Mouse (Mus musculus) liver, embryonic 13.5 days (tissue): ENCODE results near the gene Lrrc37a. TPM values are rescaled to one million over a fixed set of nuclear protein-coding genes. Genes with fewer than 3 reads are reported as not detected.
A peak's percentile ranks its signal among the peaks of the same experiment; 100 is the strongest.
"Not testable (repeated sequence)": the region's sequence is repeated elsewhere in the genome, so short reads cannot be mapped to it uniquely, and the experiment has no call there.

ENCODE experiments used
- ATAC-seq: fragments of 200-750 bp; cut with Nextera tagmentation; 2 replicates; pipeline ENCODE4 v1.8.0; 2017; ENCODE audit warnings: low read depth, mild to moderate bottlenecking, moderate number of reproducible peaks, moderate library complexity
- DNase-seq: peaks from one replicate; pipeline ENCODE4 v3.0.0; 2022
- H3K27ac ChIP-seq: fragments of 300-500 bp; sonication (generic); 2 replicates; pipeline ENCODE4 v1.5.1; 2015; ENCODE audit warnings: moderate library complexity, mild to moderate bottlenecking, inconsistent platforms
- H3K27me3 ChIP-seq: fragments of 300-500 bp; sonication (generic); 2 replicates; pipeline ENCODE4 v1.6.1; 2015; ENCODE audit warnings: mild to moderate bottlenecking, inconsistent platforms
- H3K36me3 ChIP-seq: fragments of 300-500 bp; sonication (generic); 2 replicates; pipeline ENCODE4 v1.6.1; 2015; ENCODE audit warnings: mild to moderate bottlenecking, inconsistent platforms
- H3K4me1 ChIP-seq: fragments of 300-500 bp; sonication (generic); replicated peaks from 2 replicates; pipeline ENCODE4 v1.6.1; 2015; ENCODE audit warnings: inconsistent platforms
- H3K4me2 ChIP-seq: fragments of 300-500 bp; sonication (generic); 2 replicates; pipeline ENCODE4 v1.6.1; 2015; ENCODE audit warnings: inconsistent platforms, mild to moderate bottlenecking, moderate library complexity
- H3K4me3 ChIP-seq: fragments of 300-500 bp; sonication (generic); replicated peaks from 2 replicates; pipeline ENCODE4 v1.5.1; 2015; ENCODE audit warnings: mild to moderate bottlenecking, inconsistent platforms
- H3K9ac ChIP-seq: fragments of 300-500 bp; sonication (generic); 2 replicates; pipeline ENCODE4 v1.6.1; 2015; ENCODE audit warnings: mild to moderate bottlenecking, inconsistent platforms
- H3K9me3 ChIP-seq: fragments of 300-500 bp; sonication (generic); replicated peaks from 2 replicates; pipeline ENCODE4 v1.6.1; 2016; ENCODE audit warnings: inconsistent platforms
- WGBS: fragments of 180-500 bp; shearing (Covaris S2); methylation state at CpG from one replicate; pipeline ENCODE4 v1.1.7; 2015; ENCODE audit not compliant: insufficient replicate concordance; 5-methylcytosine and 5-hydroxymethylcytosine counted together
- polyA plus RNA-seq: library from polyadenylated mRNA; unstranded; fragments of >200 nt; fragmentation: Nextera tagmentation; extraction: Ambion mirVana; gene quantifications from 2 replicates; pipeline ENCODE4 v1.2.1, GENCODE M21; 2015

Gene Lrrc37a
- polyA plus RNA-seq, result not detected in 2 replicates

DNA sequence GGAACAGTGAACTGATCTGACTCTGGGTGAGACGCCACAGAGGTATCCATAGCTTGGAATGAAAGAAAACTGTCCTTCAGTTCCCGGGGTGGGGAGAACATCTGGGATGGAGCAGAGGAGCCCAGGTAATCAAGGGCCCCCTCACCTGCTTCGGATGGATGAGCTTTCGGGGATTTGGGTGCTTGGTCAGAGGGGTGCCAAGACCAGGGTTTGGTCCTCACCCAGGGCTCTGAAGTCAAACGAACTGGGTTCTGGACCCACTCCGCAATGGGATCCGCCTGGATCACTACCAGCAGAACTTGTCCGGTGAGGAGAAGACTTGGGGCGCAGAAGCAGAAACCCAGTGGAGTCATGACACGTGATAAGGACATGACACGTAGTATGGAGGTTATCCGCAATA is at the start of gene Lrrc37a:
Gene Lrrc37a, minus strand, starts transcription at position 101 of the 400 bp plus-strand sequence.
- WGBS, result 72% methylated on average over 12 of the region's 12 CpGs
- H3K9me3 ChIP-seq, result no peaks in the 10 kb centered on the region
- ATAC-seq, result no peak

DNA sequence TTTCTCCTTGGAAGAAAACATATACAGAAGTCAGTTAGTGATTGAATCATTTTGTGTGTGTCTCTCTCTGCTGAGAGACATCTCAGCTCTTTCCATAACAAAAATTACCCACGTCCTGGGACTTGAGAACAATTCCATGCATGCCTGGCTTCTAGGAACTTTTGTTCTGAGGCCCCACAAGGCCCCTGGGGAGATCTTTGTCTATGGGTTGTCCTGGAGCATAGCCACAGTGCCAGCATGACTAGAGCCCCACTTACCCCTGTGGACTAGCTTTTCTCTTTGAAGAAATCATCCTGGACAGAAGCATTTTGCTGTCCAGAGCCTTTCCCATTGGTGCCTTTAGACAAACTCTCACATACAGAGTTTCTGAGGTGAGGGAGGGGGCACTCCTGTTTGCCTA is 30.6 kb upstream of the Lrrc37a start:
- H3K4me2 ChIP-seq, H3K9me3 ChIP-seq, H3K9ac ChIP-seq, H3K4me1 ChIP-seq, H3K27ac ChIP-seq, DNase-seq, H3K4me3 ChIP-seq, ATAC-seq, H3K36me3 ChIP-seq, H3K27me3 ChIP-seq: not testable (repeated sequence)
- 27% methylated on average over 1 of the region's 1 CpGs for WGBS

More for the DNA sequence above, at the start of gene Lrrc37a:
- Histone ChIP-seq H3K9ac (no peak within 1 kb of the TSS), H3K4me2 (no peak within 1 kb of the TSS), H3K36me3 (no peaks in the 10 kb centered on the region), H3K27ac (no peak within 1 kb of the TSS), H3K4me3 (no peak within 1 kb of the TSS), H3K27me3 (no peaks in the 10 kb centered on the region), H3K4me1 (no peaks in the 10 kb centered on the region)
- no peak for DNase-seq

DNA sequence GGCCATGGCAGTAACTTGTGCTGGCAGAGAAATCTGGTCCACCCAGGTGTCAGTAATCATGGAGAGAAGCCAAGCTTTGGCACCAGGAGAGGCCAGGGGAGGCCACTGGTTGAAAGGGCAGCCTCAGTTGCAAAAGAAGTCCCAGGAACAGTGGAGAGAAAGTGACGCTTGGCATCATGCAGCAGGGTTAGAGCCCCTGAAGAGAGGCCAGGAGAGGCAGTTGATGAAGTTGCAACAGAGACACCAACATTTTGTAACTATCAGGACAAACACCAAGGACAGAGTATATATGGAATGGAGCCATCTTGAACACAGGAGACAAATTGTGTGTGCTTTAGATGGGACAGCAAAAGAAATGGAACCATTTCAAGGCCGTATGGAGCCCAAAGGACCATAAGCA is 7.7 kb upstream of the Lrrc37a start:
- Histone ChIP-seq H3K9me3 (no peaks in the 10 kb centered on the region), H3K27ac (no peak overlapping the region), H3K4me3 (no peak overlapping the region), H3K4me2 (no peak overlapping the region), H3K27me3 (no peaks in the 10 kb centered on the region), H3K9ac (no peak overlapping the region), H3K36me3 (no peaks in the 10 kb centered on the region), H3K4me1 (no peaks in the 10 kb centered on the region)
- WGBS, result 63% methylated on average over 2 of the region's 2 CpGs
- ATAC-seq (no peak), DNase-seq (no peak)

DNA sequence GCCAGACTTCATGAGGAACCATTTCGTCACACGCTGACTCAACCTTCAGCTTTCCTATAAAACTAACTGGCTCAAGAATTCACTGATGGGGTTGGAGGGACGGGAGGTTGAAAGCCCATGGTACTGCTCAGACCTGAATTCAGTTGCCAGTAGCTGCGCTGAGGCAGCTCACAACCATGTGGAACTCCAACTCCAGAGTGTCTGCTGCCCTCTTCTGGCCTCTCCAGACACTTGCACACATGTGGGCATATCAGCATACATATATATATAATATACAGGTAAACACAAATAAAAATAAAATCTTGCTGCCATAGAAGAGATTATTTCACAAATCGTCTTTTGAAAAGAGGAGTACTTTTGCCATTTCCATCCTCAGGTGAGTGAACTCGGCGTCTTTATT is 40.0 kb downstream of the Lrrc37a start:
- no peak for ATAC-seq
- no peaks in the 10 kb centered on the region for H3K36me3 ChIP-seq
- no peak overlapping the region for H3K4me2 ChIP-seq
- H3K9me3 ChIP-seq, result no peaks in the 10 kb centered on the region
- no peaks in the 10 kb centered on the region for H3K27me3 ChIP-seq
- peak; percentile 12 for DNase-seq
- H3K27ac ChIP-seq, result no peak overlapping the region
- H3K4me3 ChIP-seq, result no peak overlapping the region
- no peaks in the 10 kb centered on the region for H3K4me1 ChIP-seq
- H3K9ac ChIP-seq, result no peak overlapping the region
- 52% methylated on average over 7 of the region's 7 CpGs for WGBS

DNA sequence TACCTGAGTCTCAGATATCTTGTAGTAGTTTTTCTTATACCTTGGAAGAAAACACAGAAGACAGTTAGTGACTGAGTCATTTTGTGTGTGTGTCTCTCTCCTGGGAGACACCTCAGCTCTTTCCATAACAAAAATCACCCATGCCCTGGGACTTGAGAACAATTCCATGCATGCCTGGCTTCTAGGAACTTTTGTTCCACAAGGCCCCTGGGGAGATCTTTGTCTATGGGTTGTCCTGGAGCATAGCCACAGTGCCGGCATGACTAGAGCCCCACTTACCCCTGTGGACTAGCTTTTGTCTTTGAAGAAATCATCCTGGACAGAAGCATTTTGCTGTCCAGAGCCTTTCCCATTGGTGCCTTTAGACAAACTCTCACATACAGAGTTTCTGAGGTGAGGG is 53.3 kb downstream of the Lrrc37a start:
- not testable (repeated sequence) for DNase-seq, H3K9me3 ChIP-seq, ATAC-seq, H3K4me2 ChIP-seq, H3K27ac ChIP-seq, H3K4me1 ChIP-seq, H3K36me3 ChIP-seq, H3K27me3 ChIP-seq, H3K4me3 ChIP-seq, H3K9ac ChIP-seq
- WGBS, result 77% methylated on average over 1 of the region's 1 CpGs

DNA sequence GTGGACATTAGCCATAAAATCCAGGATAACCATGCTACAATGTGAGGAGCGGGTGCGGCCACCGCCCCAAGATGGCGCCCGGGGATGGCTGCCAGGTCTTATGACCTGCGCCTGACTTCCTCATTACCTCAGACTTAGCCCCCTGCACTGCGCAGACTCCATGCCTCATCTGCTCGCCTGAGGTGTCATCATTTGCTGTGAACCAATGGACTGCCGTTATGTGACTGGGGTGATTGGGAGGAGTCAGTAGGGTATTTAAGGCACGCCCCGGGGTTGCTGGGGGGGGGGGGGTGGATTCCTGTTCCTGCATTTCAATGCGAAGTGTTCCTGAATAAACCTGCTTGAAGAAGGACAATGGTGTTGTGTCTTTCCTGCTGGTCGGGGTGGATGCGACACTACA is 54.7 kb downstream of the Lrrc37a start:
- H3K27ac ChIP-seq, H3K27me3 ChIP-seq, H3K9ac ChIP-seq, H3K36me3 ChIP-seq, H3K4me2 ChIP-seq, H3K4me1 ChIP-seq, ATAC-seq, DNase-seq, H3K4me3 ChIP-seq, H3K9me3 ChIP-seq: not testable (repeated sequence)
- WGBS, result 82% methylated on average over 14 of the region's 14 CpGs

DNA sequence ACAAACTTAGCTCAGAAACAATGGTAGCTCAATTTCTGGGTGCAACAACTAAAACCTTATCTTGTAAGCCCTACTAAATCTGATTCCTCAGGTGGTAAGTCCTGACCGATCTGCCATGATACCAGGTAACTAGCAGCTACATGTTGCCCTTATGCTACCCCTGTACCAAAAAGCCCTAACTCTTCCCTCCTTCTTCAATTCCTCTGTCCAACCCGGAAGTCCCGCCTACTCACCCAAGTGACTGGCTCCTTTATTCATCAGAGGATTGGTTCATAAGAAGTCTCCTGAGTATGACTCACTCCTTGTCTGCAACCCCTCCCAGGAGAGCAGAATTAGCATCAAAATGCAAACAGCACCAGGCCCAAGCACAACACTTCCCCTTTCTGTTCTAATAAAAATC is 60.7 kb downstream of the Lrrc37a start:
- Histone ChIP-seq H3K4me2 (no peak overlapping the region), H3K4me1 (no peaks in the 10 kb centered on the region), H3K4me3 (no peak overlapping the region), H3K27me3 (no peaks in the 10 kb centered on the region), H3K36me3 (no peaks in the 10 kb centered on the region), H3K9ac (no peak overlapping the region), H3K9me3 (no peaks in the 10 kb centered on the region), H3K27ac (no peak overlapping the region)
- 63% methylated on average over 3 of the region's 3 CpGs for WGBS
- ATAC-seq (no peak), DNase-seq (no peak)

DNA sequence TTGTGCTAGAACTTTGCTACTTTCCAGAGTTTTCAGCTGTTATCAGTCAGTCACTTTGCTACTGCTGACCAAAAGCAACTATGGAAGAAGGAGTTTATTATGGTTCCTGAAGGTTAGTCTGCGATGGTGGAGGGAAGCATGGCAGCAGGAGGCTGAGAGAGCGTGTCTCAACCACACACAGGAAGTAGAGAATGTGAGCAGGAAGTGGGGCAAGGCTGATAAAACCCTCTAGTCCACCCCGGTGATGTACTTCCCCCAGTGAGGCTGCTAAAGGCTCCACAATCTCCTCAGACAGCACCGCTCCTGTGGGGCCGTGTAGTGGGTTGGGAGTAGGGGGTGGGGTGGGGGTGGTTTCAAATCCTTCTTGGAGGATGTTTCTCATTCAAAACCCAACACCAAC is 68.1 kb downstream of the Lrrc37a start:
- H3K27ac ChIP-seq, result no peak overlapping the region
- H3K9ac ChIP-seq, result no peak overlapping the region
- no peak overlapping the region for H3K4me3 ChIP-seq
- 7% methylated on average over 5 of the region's 5 CpGs for WGBS
- 0 out of 2 replicates have a peak, but pooled peaks have one; percentile 41 for ATAC-seq
- no peaks in the 10 kb centered on the region for H3K4me1 ChIP-seq
- no peak overlapping the region for H3K4me2 ChIP-seq
- no peaks in the 10 kb centered on the region for H3K9me3 ChIP-seq
- no peaks in the 10 kb centered on the region for H3K27me3 ChIP-seq
- H3K36me3 ChIP-seq, result no peaks in the 10 kb centered on the region
- no peak for DNase-seq

DNA sequence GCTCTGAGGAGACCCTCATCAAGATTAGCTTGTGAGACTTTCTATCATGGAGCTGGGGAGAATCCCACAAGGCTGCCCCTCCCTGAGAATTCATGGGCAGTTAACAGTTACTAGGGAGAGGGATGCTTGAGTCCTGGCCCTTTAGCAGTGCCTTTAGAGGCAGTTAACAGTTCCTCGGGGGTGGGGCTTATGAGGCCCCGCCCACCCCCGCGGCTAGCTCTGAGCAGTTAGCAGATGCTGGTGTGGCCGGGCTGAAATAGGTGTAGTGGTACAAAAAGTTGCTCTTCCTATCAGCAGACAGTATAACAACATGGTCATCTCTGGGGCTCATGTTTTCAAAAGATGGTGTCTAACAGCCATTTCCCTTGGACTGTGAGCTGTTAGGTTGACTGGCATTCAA is 79.4 kb downstream of the Lrrc37a start:
- no peaks in the 10 kb centered on the region for H3K36me3 ChIP-seq
- ATAC-seq (no peak), DNase-seq (no peak)
- no peaks in the 10 kb centered on the region for H3K4me1 ChIP-seq
- no peak overlapping the region for H3K4me3 ChIP-seq
- 19% methylated on average over 5 of the region's 5 CpGs for WGBS
- H3K9me3 ChIP-seq, result no peaks in the 10 kb centered on the region
- no peak overlapping the region for H3K9ac ChIP-seq
- no peaks in the 10 kb centered on the region for H3K27me3 ChIP-seq
- H3K27ac ChIP-seq, result no peak overlapping the region
- H3K4me2 ChIP-seq, result no peak overlapping the region

DNA sequence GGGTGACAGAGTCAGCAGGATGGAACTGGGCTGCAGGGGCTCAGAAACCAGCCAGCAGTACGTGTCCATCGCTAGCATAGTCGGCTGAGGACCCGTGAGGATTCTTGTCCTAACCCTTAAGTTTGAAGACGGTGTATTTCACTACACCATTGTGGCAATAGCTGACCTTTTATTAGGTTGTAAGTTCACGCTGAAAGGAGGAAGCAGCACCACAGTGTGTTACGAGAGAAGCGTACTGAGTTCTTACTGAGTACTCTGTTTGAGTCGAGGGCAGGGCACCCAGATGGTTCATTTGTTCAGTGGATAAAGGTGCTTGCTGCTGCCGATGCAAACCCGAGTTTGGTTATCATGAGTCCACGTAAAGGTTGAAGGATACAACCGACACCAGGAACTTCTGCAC is 84.7 kb downstream of the Lrrc37a start:
- H3K27ac ChIP-seq, result no peak overlapping the region
- H3K4me2 ChIP-seq, result no peak overlapping the region
- H3K4me1 ChIP-seq, result no peaks in the 10 kb centered on the region
- ATAC-seq (no peak), DNase-seq (no peak)
- 67% methylated on average over 13 of the region's 13 CpGs for WGBS
- 0 out of 2 replicates have a peak, but pooled peaks cover under 1% of the 10 kb centered on the region for H3K27me3 ChIP-seq
- no peak overlapping the region for H3K9ac ChIP-seq
- H3K4me3 ChIP-seq, result no peak overlapping the region
- H3K9me3 ChIP-seq, result no peaks in the 10 kb centered on the region
- H3K36me3 ChIP-seq, result no peaks in the 10 kb centered on the region

DNA sequence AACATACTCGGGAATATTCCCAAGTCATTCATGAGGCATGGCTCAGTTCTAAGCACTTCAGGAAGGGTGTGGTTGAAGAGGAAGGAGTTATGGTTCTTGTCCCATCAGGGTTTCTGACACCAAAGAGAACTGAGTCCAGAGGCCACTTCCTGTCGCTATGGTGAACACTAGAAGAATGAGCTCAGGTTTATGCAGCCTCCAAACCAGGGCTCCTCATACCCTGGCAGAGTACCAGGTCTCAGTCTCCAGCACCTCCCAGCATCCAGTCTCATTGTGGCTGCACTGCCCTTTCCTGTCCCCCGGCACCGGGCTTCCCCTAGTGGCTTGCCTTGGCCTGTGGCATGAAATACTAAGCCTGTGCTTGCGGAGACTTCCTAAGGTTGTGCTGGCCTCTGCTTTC is 85.2 kb downstream of the Lrrc37a start:
- no peak overlapping the region for H3K4me2 ChIP-seq
- no peak overlapping the region for H3K27ac ChIP-seq
- ATAC-seq, result no peak
- H3K9ac ChIP-seq, result no peak overlapping the region
- 40% methylated on average over 5 of the region's 5 CpGs for WGBS
- no peaks in the 10 kb centered on the region for H3K4me1 ChIP-seq
- no peak overlapping the region for H3K4me3 ChIP-seq
- H3K36me3 ChIP-seq, result no peaks in the 10 kb centered on the region
- DNase-seq, result no peak
- H3K27me3 ChIP-seq, result 0 out of 2 replicates have a peak, but pooled peaks cover 4% of the 10 kb centered on the region
- H3K9me3 ChIP-seq, result no peaks in the 10 kb centered on the region

DNA sequence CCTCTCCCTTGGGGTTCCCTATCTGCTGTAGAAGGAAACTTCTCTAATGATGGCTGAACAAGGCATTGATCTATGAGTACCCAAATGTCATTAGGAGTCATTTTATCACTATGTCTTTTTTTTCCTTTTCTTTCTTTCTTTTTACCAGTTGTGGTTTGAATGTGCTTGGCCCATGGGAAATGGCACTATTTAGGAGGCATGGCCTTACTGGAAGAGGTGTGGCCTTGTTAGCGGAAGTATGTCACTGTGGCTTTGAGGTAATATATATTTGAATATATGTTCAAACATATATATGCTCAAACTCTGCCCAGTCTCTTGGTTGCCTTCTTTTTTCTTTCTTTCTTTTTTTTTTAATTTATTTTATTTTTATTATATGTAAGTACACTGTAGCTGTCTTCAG is 90.9 kb downstream of the Lrrc37a start:
- Histone ChIP-seq H3K9ac (peak overlapping the region; percentile 63; the same call in 1 of the 2 replicates), H3K27ac (no peak overlapping the region), H3K27me3 (0 out of 2 replicates have a peak, but pooled peaks cover 7% of the 10 kb centered on the region), H3K36me3 (no peaks in the 10 kb centered on the region), H3K4me3 (0 out of 2 replicates have a peak overlapping the region, but pooled peaks have one; percentile 90), H3K9me3 (no peaks in the 10 kb centered on the region), H3K4me1 (peaks cover 26% of the 10 kb centered on the region), H3K4me2 (peak overlapping the region; percentile 79)
- ATAC-seq, result no peak
- WGBS, result 96% methylated on average over 1 of the region's 1 CpGs
- no peak for DNase-seq
